Mouse (Mus musculus): ENCODE data around the gene B3gnt6.
"Not testable (repeated sequence)": the region's sequence is repeated elsewhere in the genome, so short reads cannot be mapped to it uniquely, and the experiment has no call there.

Gene B3gnt6

GRCm38 (mm10) chr7:98199381-98199780, at the start of gene B3gnt6:
TSS of gene B3gnt6 (minus strand) at chr7:98199481.
- no peak for DNase-seq (ENCODE audit: low spot score in 2 of 2)

- no peak for DNase-seq (ENCODE audit: low spot score in 2 of 2)
These were observed 37.5 kb upstream of the B3gnt6 start for GRCm38 (mm10) chr7:98236686-98237359.

DNA sequence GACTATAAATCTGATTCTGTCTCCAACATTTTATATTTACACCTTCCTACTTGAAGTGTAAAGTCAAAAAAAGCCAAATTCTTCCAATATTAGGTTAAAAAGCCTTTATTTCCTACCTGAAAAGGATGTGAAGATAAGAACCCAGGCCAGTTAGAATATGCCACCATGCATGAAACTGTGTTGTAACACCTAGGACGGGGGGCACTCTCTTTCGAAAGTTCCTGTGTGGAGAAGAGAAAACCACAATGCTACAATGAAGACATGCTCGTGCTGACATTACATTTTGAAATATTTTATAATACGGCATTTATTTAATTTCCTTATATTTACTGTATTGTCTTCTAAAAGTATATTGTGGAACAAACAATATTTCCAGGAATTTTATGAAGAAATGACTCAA, 24.5 kb upstream of the B3gnt6 start:
- no peak for DNase-seq (ENCODE audit: low spot score in 2 of 2)

DNA sequence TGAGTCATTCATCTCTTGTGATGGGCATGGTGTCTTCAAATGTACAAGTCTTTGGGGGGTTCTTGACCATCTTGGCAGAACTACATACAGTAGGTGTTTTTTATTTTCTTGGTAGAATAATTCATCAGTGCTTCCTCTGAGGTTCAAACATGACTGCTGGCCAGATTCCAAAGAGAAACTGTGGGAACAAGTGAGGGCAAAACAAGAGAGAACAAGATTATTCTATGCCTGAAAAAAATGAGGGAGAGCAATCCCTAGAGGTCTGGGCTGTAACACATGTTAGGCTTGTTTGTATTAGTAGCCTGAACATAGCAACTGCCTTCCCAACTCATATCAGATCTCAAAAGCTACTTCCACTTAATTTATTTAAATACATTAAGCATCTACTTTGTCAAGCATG, 17.4 kb upstream of the B3gnt6 start:
- DNase-seq (ENCODE audit: low spot score in 2 of 2): no peak

- DNase-seq (ENCODE audit: low spot score in 2 of 2): no peak
These were observed 3.7 kb upstream of the B3gnt6 start for GRCm38 (mm10) chr7:98202946-98203345.

GRCm38 (mm10) chr7:98201493-98202028, 2.3 kb upstream of the B3gnt6 start:
- no peak for DNase-seq (ENCODE audit: low spot score in 2 of 2)

DNA sequence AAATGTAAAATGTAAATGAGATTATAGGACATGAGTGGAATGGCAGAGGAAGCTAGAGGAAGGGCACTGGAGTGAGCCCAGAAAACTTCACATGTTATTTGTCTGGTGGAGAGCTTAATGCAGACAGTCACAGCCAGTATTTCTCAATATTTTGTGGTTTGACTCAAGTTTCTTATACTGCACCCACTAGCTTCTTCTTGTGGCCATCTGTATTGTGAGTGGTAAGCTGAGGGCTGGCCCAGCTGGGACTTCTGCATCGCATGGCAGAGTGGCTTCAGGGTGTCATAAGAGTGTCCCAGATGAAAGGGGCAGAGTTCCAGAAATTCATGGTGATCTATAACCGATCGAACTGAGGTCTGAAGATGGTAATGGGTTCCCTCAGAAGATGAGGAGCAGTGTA, 1.1 kb upstream of the B3gnt6 start:
- DNase-seq (ENCODE audit: low spot score in 2 of 2): no peak

DNA sequence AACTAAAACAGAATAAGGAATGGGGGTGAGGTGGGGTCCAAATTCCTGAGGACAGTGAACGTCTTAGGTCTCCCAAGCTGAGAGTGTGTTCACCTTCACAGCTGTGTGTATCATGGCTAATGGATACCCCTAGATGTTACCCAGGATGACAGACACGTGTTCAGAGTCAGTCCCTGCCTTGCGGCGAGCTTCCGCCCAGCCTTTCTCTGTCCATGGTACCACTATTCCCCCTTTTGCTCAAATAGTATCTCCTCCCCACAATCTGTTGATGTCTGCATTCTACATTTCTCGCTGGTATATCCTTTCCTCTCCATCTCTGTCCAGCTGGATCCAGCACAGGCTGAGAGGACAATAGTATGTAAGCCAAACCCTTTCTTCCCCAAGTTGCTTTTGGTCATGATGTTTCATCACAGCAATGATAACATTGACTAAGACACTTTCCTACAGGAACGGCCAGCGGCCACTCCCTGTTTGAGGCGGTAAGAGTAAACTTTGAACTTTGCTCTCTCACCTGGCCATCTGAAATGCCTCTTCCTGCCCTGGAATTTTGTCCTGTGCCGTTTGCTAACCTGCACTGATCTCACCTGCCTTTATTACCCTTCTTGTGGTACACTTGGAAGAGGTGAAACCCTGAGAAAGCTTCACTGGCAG, 4.0 kb downstream of the B3gnt6 start:
- DNase-seq (ENCODE audit: low spot score in 2 of 2): no peak

- DNase-seq (ENCODE audit: low spot score in 2 of 2): no peak
These were observed 5.1 kb downstream of the B3gnt6 start for GRCm38 (mm10) chr7:98194026-98194792.

DNA sequence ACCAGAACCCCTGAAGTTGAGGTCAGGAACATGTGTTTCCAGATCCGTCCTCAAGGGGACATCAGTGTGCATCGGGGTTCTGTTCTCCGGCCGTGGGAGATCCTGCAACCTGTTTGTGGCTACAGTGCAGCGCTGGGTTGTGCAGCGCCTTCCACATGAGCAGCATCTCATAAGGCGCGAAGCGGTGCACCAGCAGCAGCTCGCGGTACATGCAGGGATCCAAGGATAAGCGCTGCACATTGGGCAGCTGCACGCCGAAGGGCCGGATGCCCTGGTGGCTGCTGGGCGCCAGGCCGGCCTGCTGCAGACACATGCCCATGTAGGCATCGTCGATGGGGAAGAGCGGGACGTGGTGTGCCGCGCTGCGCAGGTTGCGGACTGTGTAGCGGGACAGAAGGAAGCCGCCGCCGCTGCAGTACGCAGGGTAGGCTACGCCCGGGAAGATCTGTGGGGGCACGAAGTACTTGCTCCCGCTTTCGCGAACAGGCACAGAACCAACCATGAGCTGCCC, 5.7 kb downstream of the B3gnt6 start:
- DNase-seq (ENCODE audit: low spot score in 2 of 2): no peak

- DNase-seq (ENCODE audit: low spot score in 2 of 2): peak; percentile 30 to 50
These were observed 7.6 kb downstream of the B3gnt6 start for GRCm38 (mm10) chr7:98191571-98192250.

- DNase-seq (ENCODE audit: low spot score in 2 of 2): no peak
These were observed 8.7 kb downstream of the B3gnt6 start for GRCm38 (mm10) chr7:98190578-98190977.

- no peak for DNase-seq (ENCODE audit: low spot score in 2 of 2)
These were observed 9.5 kb downstream of the B3gnt6 start for GRCm38 (mm10) chr7:98189745-98190144.

DNA sequence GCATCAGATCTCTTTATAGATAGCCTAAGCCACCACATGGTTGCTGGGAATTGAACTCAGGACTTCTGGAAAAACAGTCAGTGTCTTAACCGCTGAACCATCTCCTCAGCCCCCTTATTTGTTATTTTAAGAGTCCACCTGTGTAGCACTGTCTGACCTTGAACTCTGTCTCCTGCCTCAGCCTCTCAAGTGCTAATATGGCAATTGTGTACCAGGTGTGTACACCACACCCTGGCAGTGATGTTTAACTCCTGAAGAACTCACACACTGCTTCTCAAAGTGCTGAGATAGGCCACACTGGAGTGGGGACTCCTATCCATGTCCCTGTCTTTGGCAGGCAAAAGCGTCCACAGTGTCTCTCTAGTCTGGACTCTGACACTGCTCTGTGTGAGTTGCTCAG, 10.6 kb downstream of the B3gnt6 start:
- DNase-seq (ENCODE audit: low spot score in 2 of 2): no peak

DNA sequence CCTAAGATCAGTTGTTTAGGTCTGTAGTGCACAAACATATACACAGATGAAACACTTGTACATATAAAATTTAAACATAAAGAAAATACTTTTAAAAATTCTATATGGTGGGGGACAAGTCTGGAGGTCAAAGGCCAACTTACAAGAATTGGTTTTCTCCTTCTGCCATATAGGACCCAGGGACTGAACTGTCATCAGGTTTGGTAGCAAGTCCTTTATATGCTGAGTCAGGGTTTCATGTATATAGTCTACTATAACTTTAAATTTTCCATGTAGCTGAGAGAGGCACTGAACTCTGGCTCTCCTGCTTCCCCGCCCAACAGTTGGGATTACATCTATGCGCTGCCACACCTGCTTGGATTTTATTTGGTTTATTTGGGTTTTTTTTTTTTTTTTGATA, 11.0 kb downstream of the B3gnt6 start:
- no peak for DNase-seq (ENCODE audit: low spot score in 2 of 2)

DNA sequence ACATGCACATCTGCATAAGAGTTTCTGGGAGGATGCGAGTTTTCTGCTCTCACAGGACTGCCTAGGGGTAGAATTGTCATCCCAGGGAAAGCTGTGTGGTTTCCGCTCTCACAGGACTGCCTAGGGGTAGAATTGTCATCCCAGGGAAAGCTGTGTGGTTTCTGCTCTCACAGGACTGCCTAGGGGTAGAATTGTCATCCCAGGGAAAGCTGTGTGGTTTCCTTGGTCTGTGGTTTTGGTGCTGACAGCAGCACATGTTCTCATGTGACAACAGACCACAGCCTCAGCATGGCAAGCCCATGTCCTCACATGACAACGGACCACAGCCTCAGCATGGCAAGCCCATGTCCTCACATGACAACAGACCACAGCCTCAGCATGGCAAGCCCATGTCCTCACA, 11.9 kb downstream of the B3gnt6 start:
- DNase-seq (ENCODE audit: low spot score in 2 of 2): not testable (repeated sequence)

GRCm38 (mm10) chr7:98186637-98187036, 12.6 kb downstream of the B3gnt6 start:
- DNase-seq (ENCODE audit: low spot score in 2 of 2): no peak

DNA sequence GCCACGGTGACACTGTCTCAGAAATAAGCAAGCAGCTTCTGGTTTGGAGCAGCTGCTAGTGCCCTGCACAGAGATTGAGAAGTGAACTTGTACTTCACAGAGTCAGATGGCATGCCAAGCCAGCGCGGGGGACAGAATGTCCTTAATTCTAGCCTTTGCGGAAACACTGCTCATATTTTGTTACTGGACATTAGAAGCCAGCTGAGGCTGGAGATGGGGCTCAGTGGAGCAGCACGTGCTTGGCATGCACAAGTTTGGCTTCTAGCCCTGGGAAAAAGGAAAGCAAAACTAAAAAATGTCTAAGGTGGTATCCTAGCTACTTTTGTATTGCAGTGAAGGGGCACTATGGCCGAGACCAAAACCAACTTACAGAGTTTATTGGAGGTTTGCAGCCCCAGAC, 14.0 kb downstream of the B3gnt6 start:
- no peak for DNase-seq (ENCODE audit: low spot score in 2 of 2)

DNA sequence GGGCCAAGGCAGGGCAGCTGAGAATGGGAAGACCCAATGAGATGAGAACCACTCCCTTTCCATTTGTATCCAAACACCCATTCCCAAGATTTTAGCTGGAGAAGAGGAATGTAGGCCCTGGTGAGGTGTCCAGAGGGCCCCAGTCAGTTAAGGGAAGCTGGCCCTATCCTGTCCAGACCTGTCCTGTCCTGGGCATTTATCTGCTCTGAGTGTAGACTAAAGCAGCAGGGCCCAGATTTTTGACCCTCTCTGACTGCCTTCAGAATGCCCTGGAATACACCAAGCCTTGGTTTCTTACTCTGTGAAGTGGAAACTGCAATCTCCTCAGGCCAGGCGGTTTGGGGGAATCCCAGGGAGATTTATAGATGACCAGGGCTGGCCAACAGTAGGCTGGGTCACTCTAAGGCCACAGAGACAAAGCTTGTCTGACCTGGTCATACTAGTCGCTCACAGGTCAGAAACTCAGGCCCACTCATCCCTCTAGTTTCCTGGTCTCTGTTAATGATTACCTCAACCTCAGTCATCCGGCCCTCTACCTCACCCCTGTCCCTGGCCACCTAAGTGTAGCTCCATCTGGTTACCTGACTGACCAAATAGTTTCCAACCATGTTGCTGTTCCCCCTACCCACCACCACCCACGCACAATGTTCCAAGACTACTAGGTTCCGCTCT, 20.6 kb downstream of the B3gnt6 start:
- DNase-seq (ENCODE audit: low spot score in 2 of 2): no peak

DNA sequence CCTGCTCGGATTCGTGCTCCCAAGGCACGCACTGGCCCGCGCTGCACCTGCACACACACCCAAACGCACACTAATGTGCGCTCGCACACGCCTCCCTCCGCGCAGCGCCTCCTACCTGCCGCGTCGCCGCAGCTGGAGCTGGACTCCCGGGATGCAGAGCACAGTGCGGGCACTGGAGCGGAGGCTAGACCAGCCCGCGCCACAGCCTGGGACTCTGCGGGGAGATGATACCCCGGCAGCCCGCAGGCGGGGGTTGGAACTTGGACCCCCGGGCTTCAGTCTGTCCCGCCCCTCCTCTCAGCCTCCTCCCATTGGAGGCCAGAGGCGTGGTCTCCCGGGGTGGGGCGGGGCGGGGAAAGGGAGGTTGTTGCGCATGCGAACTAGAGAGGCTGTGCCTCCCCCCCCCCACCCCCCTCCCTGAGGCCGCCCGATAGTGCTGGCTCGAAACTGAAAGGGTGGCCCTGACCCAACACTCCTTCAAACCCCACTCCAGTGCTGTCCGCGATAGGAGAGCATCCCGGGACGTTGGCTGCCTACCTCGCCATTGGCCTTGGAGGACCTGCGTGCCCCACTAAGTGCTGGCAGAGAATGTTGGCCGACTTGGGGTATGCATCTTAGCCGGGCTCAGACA, 21.2 kb downstream of the B3gnt6 start, which contains the start of gene Capn5:
TSS of gene Capn5 (minus strand) at position 346 of the 631 bp plus-strand sequence.
- peak in 1 of 2 experiments; percentile 52 for DNase-seq (ENCODE audit: low spot score in 2 of 2)

GRCm38 (mm10) chr7:98177566-98177928, 21.7 kb downstream of the B3gnt6 start:
- no peak for DNase-seq (ENCODE audit: low spot score in 2 of 2)

Data from urinary bladder, postnatal 36 days (tissue).